Mouse (Mus musculus): Measurements from ENCODE around the gene Mipep.

- TF ChIP-seq SIN3A (IDR thresholded peaks at IDR 0.05; ENCODE audit: low read length) (no peak), POLR2A (IDR thresholded peaks at IDR 0.05; ENCODE audit: control insufficient read depth in 1 of 2, insufficient read depth in 1 of 2, low read depth in 1 of 2, low read length in 2 of 2, poor library complexity in 1 of 2) (no peak), RAD21 (IDR thresholded peaks at IDR 0.05; ENCODE audit: low read depth, low read length) (no peak), EP300 (IDR thresholded peaks at IDR 0.05; ENCODE audit: low read depth in 1 of 2, low read length in 2 of 2) (no peak), CTCF (IDR thresholded peaks at IDR 0.05 in 2 of 3, conservative IDR thresholded peaks at IDR 0.05 in 1 of 3; ENCODE audit: control insufficient read depth in 1 of 3, insufficient read depth in 1 of 3, low read depth in 2 of 3, low read length in 3 of 3, poor library complexity in 1 of 3, severe bottlenecking in 1 of 3) (no peak), MAZ (IDR thresholded peaks at IDR 0.05; ENCODE audit: low read depth, low read length) (no peak), POLR2AphosphoS2 (IDR thresholded peaks at IDR 0.05; ENCODE audit: low read length) (no peak), ZC3H11A (IDR thresholded peaks at IDR 0.05; ENCODE audit: low read depth, low read length) (no peak), UBTF (IDR thresholded peaks at IDR 0.05; ENCODE audit: borderline replicate concordance, insufficient read depth, low read depth, low read length) (no peak), GABPA (IDR thresholded peaks at IDR 0.05; ENCODE audit: low read depth, low read length) (no peak), USF1 (IDR thresholded peaks at IDR 0.05; ENCODE audit: low read depth, low read length) (no peak), ZKSCAN1 (IDR thresholded peaks at IDR 0.05; ENCODE audit: low read depth, low read length) (no peak)
These were observed 28.1 kb upstream of the Mipep start for GRCm38 (mm10) chr14:60756271-60756670.

All from MEL (cell line).